Mouse (Mus musculus) spleen, adult 12 weeks (tissue): ENCODE measurements around the gene Impad1.
A peak's percentile ranks its signal among the peaks of the same experiment; 100 is the strongest.

Experiments
- DNase-seq: peaks from one replicate; pipeline ENCODE4 v3.0.0; 2022; ENCODE audit warnings: low spot score

Impad1 gene

DNA sequence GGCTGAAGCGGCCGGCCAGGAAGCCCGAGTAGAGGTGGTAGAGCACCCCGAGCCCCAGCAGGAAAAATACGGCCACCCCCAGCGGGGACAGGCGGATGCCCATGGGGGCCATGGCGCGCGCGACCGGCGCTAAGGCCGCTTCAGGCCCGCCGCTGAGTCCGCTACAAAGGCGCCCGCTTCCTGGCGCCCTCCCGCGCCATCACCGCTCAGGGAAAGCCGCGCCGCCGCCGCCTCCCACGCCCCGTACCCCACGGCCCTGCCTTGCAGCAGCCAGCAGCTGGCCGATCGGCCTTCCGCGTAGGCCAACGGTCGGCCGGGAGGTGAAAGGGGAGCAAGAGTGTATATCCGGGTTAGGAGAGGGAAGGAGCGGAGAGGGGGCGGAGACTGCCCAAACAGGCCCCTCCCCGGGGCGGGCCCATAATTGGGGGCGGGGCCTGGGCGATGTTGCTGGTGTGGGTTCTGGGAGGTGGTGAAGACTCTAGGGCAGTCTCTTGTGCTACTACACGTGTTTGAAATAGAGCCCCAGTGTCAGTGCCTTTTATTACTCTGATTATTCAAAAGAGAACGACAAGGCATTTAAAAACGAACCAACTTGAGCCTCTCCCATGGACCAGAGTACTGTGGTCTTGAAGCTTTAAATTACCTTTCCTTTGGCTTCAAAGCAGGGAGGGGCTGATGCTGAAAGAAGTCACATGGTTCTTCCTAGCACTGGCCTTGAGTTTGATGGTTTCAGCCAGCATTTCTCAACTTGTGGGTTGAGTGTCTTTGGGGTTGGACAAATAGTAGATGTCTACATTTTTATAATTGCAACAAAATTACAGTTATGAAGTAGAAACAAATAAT lies at the start of gene Impad1:
Gene Impad1, minus strand, starts transcription at position 364 of the 843 bp plus-strand sequence.
- DNase-seq, result peak; percentile 88

DNA sequence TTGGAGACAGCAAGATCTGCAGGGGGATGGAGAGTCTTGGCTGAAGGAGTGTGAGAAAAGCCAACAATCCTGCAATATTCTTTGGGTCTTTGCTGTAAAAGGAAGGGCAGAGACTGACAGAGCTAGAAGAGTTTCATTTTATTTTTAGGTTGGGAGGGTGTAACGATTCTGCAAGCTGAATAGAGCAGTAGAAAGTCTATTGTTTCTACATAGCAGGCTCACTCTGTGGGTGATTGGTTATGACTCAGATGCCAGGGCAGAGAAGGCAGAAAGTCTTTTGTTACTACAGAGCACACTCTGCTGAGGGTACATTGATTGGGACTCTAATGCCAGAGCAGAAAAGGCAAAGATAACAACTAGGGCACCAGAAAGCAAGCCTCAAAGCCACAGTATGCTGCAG lies 47.0 kb upstream of the Impad1 start:
- no peak for DNase-seq

DNA sequence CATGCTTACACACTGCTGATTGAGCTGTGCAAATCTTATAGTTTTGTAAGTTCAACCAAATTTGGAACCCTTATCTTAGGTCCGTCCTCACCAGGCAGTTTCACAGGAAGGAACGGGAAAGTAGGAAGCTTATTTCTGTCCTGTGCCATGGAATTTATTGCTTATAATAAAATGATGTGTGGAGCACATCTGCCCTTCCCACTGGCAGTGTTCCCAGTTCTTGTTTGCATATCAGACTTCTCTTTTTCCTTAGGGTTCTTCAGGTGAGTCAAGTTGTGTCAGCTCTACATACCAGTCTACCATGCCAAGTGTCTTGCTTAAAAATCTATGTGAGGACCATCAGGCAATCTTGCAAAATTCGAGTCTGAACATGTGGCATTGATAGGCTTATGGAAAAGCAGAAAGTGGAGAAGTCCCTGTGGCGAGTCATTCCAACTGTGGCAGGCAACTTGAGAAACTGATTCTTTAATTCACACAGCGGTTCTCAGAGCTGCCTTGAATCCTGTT lies 40.7 kb upstream of the Impad1 start:
- DNase-seq, result no peak

DNA sequence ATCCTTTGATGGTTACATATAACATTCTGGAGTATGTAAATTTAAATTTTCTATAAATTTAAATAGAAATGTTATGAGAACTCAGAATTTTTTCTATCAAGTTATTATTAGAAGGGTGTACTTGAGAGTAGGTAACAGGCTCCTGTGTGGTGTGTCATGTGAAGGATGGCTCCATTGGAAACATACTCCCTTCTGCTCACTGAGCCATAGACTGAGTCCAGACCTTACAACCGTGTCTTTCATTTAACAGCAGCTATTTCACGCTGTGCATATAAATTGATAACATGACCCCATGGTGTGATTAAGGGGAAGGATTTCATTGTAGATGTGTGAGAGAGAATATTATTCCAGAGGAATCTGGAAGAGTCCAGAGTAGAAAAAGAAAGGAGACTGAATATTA lies 35.0 kb upstream of the Impad1 start:
- no peak for DNase-seq

DNA sequence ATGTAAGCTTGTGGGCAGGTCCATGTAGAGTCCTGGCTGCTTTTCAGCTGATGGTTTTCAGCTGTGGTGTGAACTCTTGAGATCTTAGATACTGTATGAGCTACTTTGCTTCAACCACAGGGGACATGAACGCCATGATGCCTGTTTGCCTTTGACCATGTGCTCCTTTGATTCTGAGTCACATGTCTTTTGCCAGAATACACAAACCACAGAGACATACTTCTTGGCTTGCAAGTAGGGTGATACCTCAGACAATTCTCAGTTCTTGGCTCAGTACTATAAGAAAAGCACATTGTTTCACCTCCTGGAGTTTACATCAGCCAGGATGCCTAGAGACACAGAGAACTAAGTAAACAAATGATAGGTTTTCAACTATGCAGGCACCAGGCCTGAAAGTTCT lies 29.0 kb upstream of the Impad1 start:
- no peak for DNase-seq

DNA sequence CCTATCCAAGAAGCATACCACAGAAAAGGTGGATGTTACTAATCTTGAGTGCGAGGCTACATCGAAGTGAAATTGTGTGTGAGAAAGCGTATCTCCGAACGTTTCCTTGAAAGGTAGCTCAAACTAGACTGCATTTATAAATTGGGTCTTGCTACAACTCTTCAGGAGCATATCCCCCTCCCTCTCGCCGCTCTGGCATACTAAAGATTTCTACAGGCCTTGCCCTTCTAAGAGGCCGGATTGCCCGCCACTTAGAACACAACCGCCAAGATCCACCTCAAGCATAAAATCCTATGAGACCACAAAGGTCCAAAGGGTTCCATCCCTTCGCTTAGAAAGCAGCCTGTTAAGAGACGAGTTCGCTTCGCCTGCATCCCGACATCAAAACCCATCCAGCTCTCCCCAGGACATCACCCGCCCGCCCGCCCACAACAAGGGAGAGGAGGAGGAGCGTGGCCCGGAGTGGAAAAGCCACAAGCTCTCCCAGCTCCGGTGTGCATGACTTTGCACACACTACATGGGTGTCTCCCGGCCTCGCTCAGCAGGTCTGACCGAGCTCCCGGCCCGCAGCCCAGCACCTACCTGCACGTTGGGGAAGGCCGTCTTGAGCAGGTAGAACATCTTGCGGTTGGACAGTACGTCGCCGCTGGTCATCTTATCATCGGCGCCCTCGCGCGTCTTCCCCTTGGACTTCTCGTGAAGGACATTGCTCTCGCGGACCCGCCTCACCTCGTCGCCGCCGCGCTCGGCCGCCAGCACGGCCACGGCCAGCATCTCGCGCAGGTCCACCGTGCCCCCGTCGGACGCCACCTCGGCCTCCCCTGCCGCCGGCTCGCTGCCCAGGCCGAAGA lies 789 bp downstream of the Impad1 start:
- DNase-seq, result peak; percentile 59

DNA sequence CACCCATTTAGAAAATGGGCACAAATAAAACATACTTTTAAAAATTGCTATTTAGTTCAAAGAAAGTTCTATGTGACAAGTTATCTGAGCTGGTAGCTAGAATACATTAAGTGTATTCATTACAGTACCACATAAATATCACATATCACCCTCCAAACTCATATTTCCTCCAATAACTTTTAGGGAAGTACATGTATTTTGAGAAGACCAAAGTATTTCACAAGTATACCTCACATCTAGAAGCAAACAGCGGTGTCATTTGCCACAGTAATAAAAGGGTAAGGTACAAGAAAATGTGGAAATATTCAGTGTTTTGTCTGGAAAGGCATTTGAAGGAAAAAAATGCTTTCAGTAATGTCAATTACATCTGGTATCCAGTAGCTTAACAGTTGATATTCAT lies 2.0 kb downstream of the Impad1 start:
- no peak for DNase-seq

DNA sequence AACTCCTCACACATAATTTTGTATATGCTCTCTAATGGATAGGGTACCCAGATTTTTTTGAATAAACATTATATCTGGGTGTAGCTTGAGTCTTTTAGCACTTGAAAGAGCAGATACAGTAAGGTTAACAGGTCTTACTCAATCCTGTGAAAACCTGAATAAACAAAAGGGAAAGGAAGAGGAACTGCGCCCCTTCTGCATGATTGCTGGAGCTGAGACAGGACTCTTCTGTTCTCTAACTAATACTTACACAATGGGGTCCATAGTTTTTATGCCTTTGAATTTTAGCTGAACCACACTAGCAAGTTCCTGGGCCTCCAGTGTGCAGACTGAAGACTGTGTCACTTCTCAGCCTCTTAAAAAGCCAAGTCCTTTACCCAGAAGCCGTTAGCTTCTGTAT lies 8.0 kb downstream of the Impad1 start:
- no peak for DNase-seq

DNA sequence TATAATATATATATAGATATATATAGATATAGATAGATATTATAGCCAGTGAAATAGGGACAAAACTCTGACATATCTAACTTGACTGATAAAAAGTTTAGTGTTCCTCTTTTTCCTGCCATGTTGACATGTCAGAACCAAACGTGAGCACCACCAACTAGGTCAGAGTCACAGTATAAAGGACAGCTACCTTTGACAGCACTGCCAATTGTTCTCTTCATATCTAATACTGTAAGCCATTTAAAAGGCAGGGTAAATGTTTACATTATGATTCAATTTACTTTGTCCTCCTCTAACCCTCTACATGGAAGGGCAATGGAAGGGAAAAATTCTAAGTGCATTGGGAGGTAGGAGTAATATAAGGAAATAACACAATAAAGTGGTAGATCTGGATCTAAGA lies 8.8 kb downstream of the Impad1 start:
- DNase-seq, result no peak

DNA sequence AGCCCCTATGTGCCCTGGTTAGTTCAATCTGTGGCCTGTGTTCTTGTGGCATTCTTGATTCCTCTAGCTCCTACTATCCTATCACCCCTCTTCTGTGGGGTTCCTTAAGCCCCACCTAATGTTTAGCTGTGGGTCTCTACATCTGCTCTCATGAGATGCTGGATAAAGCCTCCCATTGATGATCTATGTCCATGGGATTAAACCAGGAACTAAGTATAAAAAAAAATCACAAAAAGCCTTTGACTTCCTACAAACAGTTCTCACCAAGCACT lies 9.5 kb downstream of the Impad1 start:
- DNase-seq, result no peak

DNA sequence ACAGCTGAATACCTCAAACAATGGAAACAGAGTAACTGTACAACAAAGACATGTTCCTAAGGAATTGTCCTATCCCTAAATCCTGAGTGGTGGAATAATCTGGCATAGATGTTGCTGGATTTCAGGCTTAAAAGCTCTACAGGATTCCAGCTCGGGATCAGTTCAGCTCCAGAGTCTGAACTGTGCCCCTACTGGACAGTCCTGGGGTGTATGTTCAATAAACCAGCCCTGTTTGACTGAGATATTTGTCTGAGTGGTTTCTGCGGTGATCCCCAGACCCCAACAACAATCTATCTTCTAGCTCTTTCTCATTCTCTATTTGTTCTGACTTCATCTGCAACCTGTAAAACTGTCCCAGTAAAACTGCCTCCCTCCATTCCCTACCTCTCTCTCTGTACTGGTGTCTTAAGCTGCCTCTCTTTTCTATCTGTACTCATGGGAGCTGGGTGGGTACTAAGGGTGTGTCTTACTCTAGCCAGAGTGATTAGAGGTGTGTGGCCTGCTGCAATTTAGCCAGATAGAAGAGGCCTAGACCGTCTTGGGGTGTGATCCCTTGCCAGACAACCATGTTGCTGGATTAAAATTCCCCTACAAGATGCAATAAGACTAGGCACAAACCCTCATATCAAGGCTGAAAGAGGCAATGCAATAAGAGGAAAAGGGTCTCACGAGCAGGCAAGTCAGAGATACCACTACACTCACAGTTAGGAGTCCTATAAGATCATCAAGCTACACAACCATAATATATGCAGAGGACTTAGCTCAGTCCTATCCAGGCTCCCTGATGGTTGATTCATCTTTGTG lies 10.1 kb downstream of the Impad1 start:
- peak; percentile 17 for DNase-seq

DNA sequence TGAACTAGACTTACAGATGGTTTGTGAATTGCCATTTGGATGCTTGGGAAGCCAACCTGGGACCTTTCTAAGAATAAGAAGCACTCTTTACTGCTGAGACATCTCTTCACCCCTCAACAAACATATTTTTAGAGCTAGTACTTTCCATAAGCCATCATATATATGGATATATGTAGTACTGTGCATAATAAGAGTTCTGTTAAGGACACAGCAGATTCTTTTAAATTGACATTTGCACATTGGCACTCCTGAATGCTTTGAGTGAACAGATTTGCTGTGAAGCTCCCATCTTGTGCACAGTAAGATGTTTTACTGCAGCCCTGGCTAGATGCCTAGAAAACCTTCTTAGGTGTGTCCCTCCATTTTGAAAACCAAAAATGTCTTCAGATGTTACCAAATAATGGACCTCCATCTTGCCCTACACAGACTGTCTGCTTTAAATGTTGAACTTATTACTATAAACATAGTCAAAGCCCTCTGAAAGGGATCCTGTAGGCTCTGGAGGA lies 13.8 kb downstream of the Impad1 start:
- DNase-seq, result no peak

DNA sequence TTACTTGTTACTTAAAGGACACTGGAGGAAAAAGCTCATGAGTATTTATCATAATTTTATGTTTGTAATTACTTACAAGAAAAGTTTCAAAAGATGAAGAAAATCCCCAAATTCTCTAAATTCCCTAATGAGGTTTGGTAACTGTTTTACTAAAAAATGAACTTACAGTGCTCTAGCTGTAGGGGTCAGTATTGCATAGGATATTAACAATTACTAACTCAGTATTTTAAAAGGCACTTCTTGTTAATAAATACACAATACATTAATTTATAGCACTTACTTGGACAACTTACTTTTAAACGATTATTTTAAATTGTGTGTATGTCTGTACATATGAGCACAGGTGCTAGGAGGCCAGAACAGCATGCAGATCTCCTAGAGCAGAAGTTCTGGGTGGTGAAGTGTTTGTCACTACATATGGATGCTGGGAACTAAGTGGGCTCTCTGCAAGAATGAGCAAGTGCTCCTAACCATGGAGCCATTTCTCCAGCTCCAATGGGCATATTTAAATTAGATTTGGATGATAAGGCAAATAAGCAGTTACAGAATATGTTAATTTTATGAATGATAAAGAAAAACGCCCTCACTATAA lies 21.5 kb downstream of the Impad1 start:
- DNase-seq, result no peak

DNA sequence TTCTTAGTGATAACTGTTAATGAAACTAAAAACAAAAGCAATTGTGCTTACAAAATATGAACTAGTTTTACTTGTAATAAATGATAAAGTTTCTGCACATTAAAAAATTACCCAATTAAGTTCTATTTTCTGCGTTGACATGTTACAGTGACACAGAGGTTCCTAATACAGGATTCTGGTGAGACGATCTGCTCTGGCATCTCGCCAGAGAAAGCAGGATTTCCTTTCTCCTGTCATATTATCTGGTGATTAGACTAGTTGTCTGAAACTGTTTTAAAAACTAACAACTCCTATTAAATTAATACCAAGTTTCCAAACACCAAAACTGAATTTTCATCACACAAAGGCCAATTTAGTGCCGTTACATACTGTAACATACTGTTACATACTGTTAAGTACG lies 27.3 kb downstream of the Impad1 start:
- no peak for DNase-seq

DNA sequence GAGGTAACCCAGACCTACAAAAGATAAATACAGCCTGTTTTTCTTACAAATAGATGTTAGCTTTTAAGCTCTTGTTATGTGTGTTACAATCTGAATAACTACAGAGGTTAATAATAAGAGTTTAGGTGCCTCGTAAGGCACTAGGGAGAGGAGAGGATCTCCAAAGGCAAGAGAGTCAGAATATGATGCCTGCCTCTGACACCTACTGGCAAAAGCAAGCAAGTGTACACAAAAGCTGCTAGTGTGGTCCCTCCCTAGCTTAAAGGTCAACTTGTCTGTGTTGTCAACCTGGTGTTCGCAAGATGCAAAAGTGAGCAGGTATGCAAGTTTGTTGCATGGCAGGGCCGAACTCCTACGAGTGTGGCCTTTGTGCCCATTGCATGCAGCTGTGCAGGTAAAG lies 34.8 kb downstream of the Impad1 start:
- no peak for DNase-seq

DNA sequence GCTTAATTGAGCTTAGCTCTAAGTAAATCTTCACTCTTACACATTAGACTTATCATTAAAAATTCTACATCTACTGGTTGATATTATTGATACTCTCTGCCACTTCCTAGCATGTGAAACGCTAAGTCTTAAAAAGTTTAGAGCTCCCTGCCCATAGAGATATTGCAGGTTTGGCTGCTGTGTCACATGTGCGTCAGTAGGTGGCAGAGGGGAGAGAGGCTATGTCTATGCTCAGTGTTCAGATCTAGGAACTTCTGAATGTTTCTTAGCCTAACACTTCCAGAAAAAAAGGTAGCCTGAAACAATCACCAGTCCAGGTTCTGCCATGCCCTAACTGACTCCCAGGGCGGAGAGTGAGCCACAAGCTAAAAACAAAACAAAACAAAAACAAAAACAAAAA lies 63.7 kb downstream of the Impad1 start:
- DNase-seq, result no peak

DNA sequence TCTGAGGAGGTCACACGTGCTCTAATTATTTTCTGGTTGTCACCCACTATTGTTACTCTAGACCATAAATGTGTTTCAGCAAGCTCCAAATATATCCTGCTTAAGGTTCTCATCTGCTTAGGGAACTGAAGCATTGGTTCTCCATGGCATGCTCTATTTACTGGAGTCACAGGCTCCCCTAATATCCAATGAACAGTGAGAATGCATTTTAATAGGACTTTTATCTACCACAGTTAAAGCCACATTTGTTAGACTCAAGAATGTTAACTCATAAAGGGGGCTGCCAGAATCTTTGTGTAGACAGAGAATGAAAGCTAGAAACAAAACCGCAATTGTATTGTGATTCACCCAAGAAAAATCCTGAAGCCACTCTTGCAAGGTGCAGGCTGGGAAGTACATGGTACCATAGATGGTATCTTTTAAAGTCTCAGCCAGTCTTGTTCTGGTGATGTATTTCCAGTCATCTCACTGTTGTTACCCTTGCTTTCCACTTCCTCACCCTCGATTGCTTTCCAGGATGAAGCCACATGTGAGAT lies 66.8 kb downstream of the Impad1 start:
- DNase-seq, result no peak

DNA sequence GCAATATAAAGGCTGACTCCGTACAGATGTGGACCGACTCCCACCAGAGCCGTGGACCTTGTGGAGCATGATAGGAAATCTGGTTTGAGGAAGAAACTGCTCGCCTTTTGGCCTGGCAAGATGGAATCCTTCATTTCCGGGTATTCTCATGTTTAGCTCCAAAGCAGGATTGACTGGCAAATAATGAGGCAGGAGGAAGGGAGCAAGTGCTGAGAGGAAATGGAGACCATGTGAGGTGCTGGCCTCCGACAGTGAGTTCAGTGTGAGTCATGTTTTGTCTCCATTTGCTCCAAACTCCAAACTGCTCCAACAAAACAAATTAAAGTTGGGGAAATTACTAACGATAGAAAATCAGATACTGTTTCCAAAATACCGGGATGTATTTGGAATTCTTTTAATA lies 69.3 kb downstream of the Impad1 start:
- no peak for DNase-seq

DNA sequence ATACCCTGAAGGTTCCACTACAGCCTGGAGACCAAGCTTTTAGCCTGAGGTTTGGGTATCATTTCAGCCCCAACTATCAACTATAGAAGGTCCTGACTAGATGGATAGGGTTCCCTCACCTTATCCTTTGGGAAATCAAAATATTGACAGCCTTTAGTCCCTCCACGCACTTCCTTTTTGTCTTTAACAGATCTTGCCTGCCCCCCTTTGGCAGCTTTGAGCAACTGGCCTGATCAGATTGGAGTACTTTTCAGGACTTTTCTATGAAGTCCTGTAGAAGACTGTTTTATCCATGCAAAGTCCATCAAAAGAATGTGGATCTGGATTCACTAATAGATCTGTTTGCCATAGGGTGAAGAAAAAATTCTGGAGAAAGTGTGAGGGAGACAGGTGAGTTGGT lies 71.1 kb downstream of the Impad1 start:
- no peak for DNase-seq

DNA sequence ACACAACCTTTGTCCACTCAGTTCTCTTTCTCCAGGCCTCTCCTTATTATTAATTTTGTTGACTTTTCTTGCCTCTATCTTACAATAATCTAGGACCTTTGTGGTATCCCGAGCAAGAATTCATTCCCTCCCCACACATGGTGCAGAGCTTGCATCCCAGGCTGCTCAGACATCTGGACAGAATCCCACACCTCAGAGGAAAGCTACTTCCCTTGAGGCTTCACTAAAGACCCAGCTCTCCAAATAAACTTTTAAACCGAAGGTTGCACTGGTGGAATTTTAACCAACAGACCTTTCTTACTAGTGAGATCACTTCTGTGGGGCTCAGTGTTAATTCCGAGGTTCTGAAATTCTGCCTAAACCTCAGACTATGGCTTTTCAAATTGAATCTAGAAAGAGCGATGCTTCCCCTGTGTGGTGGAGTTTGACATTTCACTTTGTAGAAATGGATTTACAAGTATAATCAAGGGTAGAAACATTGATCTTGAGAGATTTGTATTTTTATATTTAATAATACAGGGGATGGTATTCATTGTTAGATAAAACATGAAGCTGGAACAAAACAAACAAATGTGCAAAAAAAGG lies 75.3 kb downstream of the Impad1 start:
- DNase-seq, result no peak
